Mouse (Mus musculus) heart, postnatal 0 days (tissue): ENCODE data around the gene Pcnx. TPM values are rescaled to one million over a fixed set of nuclear protein-coding genes. Genes with fewer than 3 reads are reported as not detected.

Experiments used
- ATAC-seq: fragments of 200-750 bp; cut with Nextera tagmentation; 2 replicates; pipeline ENCODE4 v1.8.0; 2017; ENCODE audit warnings: low read depth, moderate number of reproducible peaks, moderate library complexity; ENCODE audit not compliant: insufficient read depth
- DNase-seq: peaks from one replicate; pipeline ENCODE4 v3.0.0-alpha.2; 2016; ENCODE audit warnings: low spot score
- H3K27ac ChIP-seq: fragments of 300-500 bp; sonication (generic); 2 replicates; pipeline ENCODE4 v1.5.1; 2014; ENCODE audit warnings: low read depth, mild to moderate bottlenecking
- H3K27me3 ChIP-seq: fragments of 300-500 bp; sonication (generic); 2 replicates; pipeline ENCODE4 v1.6.1; 2014; ENCODE audit warnings: low read length, mixed read lengths; ENCODE audit not compliant: control insufficient read depth, insufficient read depth
- H3K36me3 ChIP-seq: fragments of 300-500 bp; sonication (generic); replicated peaks from 2 replicates; pipeline ENCODE4 v1.6.1; 2014; ENCODE audit warnings: low read length, mixed read lengths; ENCODE audit not compliant: control insufficient read depth, insufficient read depth
- H3K4me1 ChIP-seq: fragments of 300-500 bp; sonication (generic); 2 replicates; pipeline ENCODE4 v1.6.1; 2014; ENCODE audit warnings: antibody characterized with exemption; ENCODE audit not compliant: control insufficient read depth, insufficient read depth
- H3K4me2 ChIP-seq: fragments of 300-500 bp; sonication (generic); 2 replicates; pipeline ENCODE4 v1.6.1; 2014; ENCODE audit warnings: low read depth, mild to moderate bottlenecking, low read length, moderate library complexity
- H3K4me3 ChIP-seq: fragments of 300-500 bp; sonication (generic); 2 replicates; pipeline ENCODE4 v1.5.1; 2014; ENCODE audit warnings: low read depth, low read length
- H3K9ac ChIP-seq: fragments of 300-500 bp; sonication (generic); replicated peaks from 2 replicates; pipeline ENCODE4 v1.6.1; 2014; ENCODE audit warnings: low read depth, low read length, mixed read lengths
- H3K9me3 ChIP-seq: fragments of 300-500 bp; sonication (generic); replicated peaks from 2 replicates; pipeline ENCODE4 v1.6.1; 2016; ENCODE audit warnings: low read length; ENCODE audit not compliant: control insufficient read depth
- CTCF ChIP-seq: IDR thresholded peaks from 2 replicates; pipeline ENCODE4 v1.5.1; 2016; ENCODE audit warnings: antibody characterized with exemption, control low read depth, low read depth
- EP300 ChIP-seq: IDR thresholded peaks from 2 replicates; pipeline ENCODE4 v1.6.1; 2016; ENCODE audit warnings: antibody characterized with exemption, low read depth
- WGBS: fragments of 180-500 bp; shearing (Covaris S2); extraction: QIAGEN DNeasy Blood & Tissue Kit; methylation state at CpG from one replicate; pipeline ENCODE4 v1.1.7; 2014; 5-methylcytosine and 5-hydroxymethylcytosine counted together
- polyA plus RNA-seq: library from polyadenylated mRNA; unstranded; fragments of >200 nt; fragmentation: Nextera tagmentation; extraction: Ambion mirVana; gene quantifications from 2 replicates; pipeline ENCODE4 v1.2.1, GENCODE M21; 2015
- total RNA-seq: library from RNA; depleted of rRNA; stranded (reverse); fragments of >200 nt; gene quantifications from 2 replicates; pipeline ENCODE4 v1.2.3, GENCODE M21; 2014; ENCODE audit warnings: low replicate concordance

Gene Pcnx
- total and polyA plus RNA-seq, 2 experiments from 2014 or later, result 9.3 to 37.4 TPM

DNA sequence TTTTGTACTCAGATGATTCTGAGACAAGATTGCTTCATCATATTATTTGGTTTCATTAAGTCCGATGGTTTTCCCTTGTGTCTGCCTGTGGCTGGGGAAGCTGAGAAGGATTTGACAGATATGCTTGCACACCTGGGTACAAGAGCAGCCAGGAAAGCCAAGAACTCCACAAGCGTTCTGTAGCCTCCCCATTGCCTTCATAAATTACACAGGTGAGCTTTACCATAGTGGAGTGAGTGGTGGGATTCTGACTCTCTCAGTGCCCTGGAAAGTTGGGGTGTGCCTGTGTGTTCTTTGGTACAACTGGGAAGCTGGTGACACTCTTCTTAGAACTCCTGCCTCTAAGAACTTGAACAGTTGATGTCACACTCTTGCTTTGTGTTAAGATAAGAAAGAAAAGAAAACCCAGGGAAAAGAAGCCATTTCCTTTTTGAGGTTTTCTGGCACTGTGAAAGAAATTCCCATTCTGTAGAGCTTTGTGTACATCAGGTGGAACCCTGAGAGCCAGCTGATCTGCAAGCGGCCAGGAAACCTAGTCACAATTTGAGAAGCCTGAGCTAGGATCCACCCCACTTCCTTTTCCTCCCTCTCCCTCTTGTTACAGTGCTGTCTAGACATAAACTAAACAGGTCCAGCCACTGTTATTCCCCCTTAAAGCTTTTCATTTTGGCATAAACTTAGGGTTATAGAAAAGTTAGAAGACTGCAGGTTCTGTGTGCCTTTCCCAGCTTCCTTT lies 9.6 kb downstream of the Pcnx start:
- Histone ChIP-seq H3K4me2 (no peak overlapping the region), H3K9me3 (no peaks in the 10 kb centered on the region), H3K27me3 (no peaks in the 10 kb centered on the region), H3K36me3 (no peaks in the 10 kb centered on the region; the same call in 1 of the 2 replicates), H3K4me3 (no peak overlapping the region), H3K27ac (peak overlapping the region; percentile 15; the same call in 1 of the 2 replicates), H3K9ac (no peak overlapping the region), H3K4me1 (peaks cover 55% of the 10 kb centered on the region)
- no peak for DNase-seq
- TF ChIP-seq EP300 (no peak), CTCF (no peak)
- 53% methylated on average over 3 of the region's 3 CpGs for WGBS
- ATAC-seq, result peak; percentile 55

DNA sequence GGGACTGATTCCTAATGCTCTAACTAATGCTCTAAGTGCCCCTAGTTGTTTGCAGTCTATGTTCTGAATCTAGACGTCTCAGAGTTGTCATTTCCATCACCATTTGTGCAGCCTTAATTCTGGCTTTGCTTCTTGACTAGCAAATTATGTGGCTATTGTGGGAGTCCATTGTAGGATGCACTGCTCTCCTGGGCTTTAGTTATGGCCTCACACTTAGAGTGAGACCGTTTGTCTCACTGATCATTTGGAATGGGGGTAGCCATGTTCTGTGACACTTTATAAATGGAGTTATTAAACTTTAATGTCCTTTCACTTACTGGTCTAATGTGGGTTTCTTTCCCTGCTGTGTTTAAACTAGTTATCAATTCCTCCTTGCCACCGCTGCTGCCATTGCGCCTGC lies 13.5 kb downstream of the Pcnx start:
- ATAC-seq, result no peak
- DNase-seq, result no peak
- Histone ChIP-seq H3K27me3 (no peaks in the 10 kb centered on the region), H3K9ac (no peak overlapping the region), H3K27ac (no peak overlapping the region), H3K4me1 (peaks cover 34% of the 10 kb centered on the region; the same call in 1 of the 2 replicates), H3K4me3 (no peak overlapping the region), H3K9me3 (0 out of 2 replicates have a peak, but pooled peaks cover 6% of the 10 kb centered on the region), H3K4me2 (no peak overlapping the region), H3K36me3 (no peaks in the 10 kb centered on the region)
- 66% methylated on average over 4 of the region's 4 CpGs for WGBS
- TF ChIP-seq CTCF, result no peak

GRCm38 (mm10) chr12:81880161-81880560 lies 20.3 kb downstream of the Pcnx start:
- 98% methylated on average over 3 of the region's 3 CpGs for WGBS
- Histone ChIP-seq H3K36me3 (no peaks in the 10 kb centered on the region), H3K27ac (no peak overlapping the region), H3K9me3 (peaks cover 11% of the 10 kb centered on the region; the same call in 1 of the 2 replicates), H3K27me3 (no peaks in the 10 kb centered on the region), H3K9ac (no peak overlapping the region), H3K4me2 (no peak overlapping the region), H3K4me1 (peaks cover 10% of the 10 kb centered on the region; the same call in 1 of the 2 replicates), H3K4me3 (no peak overlapping the region)
- no peak for ATAC-seq
- no peak for DNase-seq
- no peak for TF ChIP-seq EP300
- TF ChIP-seq CTCF, result no peak

DNA sequence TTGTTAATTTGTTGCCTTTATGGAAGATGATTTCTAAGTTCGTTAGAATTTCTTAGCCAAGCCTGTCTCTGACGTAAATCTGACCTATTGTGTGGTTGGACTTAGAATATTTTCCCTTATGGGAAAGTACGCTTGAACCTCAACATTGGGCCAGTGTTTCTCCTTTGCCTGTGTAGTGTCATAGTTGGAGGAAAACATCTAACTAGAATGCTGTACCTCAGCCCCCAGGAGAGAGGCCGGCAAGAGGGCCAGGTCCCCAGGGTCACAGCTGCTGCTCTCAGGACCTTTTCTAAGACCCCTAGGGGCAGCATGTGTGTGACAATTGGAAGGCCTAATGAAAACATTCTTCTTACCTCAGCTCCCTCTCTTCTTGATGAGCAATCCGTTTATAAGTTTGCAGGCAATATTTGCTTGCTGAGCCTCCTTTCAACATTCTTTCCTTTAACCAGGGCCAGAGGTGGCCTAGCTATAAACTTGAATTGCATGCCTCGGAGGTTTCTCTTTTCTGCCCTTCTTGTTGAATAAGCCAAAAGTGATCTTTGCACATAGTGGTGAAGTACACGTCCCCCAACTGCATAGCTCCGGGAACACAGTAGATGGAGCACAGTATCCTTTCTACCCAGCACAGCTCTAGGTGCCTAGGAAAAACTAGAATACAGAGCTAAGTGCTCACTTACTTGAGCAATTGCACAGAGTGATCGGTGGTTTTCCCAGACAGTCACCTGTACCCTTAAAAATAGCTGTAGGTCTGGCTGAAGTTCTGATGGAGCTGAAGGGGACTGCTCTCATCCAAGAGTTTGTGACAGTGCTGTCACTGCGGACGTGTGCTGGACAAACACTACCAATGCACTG lies 23.7 kb downstream of the Pcnx start:
- H3K4me3 ChIP-seq, result no peak overlapping the region
- TF ChIP-seq CTCF, result no peak
- no peak for TF ChIP-seq EP300
- H3K27ac ChIP-seq, result no peak overlapping the region
- H3K9me3 ChIP-seq, result peaks cover 5% of the 10 kb centered on the region; the same call in 1 of the 2 replicates
- no peaks in the 10 kb centered on the region for H3K27me3 ChIP-seq
- no peak overlapping the region for H3K9ac ChIP-seq
- no peaks in the 10 kb centered on the region for H3K36me3 ChIP-seq
- H3K4me1 ChIP-seq, result peaks cover 20% of the 10 kb centered on the region
- H3K4me2 ChIP-seq, result no peak overlapping the region
- ATAC-seq, result no peak
- DNase-seq, result no peak
- WGBS, result 53% methylated on average over 11 of the region's 11 CpGs

GRCm38 (mm10) chr12:81884107-81884398 lies 24.2 kb downstream of the Pcnx start:
- TF ChIP-seq EP300, result no peak
- TF ChIP-seq CTCF, result no peak
- Histone ChIP-seq H3K4me1 (peaks cover 20% of the 10 kb centered on the region), H3K9me3 (peaks cover 4% of the 10 kb centered on the region; the same call in 1 of the 2 replicates), H3K27ac (no peak overlapping the region), H3K4me3 (no peak overlapping the region), H3K27me3 (no peaks in the 10 kb centered on the region), H3K9ac (no peak overlapping the region), H3K36me3 (no peaks in the 10 kb centered on the region), H3K4me2 (no peak overlapping the region)
- DNase-seq (no peak), ATAC-seq (no peak)
- WGBS, result 74% methylated on average over 3 of the region's 3 CpGs
